Mouse (Mus musculus): ENCODE data around the gene Bmpr1b.

GRCm38 (mm10) chr3:141814776-141815175 lies 354.4 kb downstream of the Bmpr1b start:
- no peak for TF ChIP-seq CTCF (IDR thresholded peaks at IDR 0.05; ENCODE audit: low read depth)
- TF ChIP-seq EP300 (optimal IDR thresholded peaks at IDR 0.05), result no peak

Measured in stomach, postnatal 0 days (tissue).